Mouse (Mus musculus) heart, postnatal 14 days (tissue): ENCODE results near the gene Lce3c. TPM values are rescaled to one million over a fixed set of nuclear protein-coding genes. Genes with fewer than 3 reads are reported as not detected.
A peak's percentile ranks its signal among the peaks of the same experiment; 100 is the strongest.

ENCODE experiments used
- DNase-seq, 2 experiments: peaks; one replicate each; pipeline ENCODE4 v3.0.0; 2021 to 2022
- intact Hi-C: fragments of 180-260 bp; cut with DNase I; formaldehyde crosslinking; loops from one replicate; pipeline ENCODE4 v1.15.1; 2025
- long read RNA-seq, 2 experiments: library from polyadenylated mRNA; stranded (forward); transcript quantifications; one replicate each; pipeline ENCODE4 v2.0.0; 2021
- total RNA-seq, 2 experiments: library from RNA; stranded (reverse); gene quantifications; 2 replicates each; pipeline ENCODE4 v1.2.3; 2021

The Lce3c gene
- not detected for total RNA-seq
- long read RNA-seq, experiment 1: 0 reads
- long read RNA-seq, experiment 2: 0 reads

DNA sequence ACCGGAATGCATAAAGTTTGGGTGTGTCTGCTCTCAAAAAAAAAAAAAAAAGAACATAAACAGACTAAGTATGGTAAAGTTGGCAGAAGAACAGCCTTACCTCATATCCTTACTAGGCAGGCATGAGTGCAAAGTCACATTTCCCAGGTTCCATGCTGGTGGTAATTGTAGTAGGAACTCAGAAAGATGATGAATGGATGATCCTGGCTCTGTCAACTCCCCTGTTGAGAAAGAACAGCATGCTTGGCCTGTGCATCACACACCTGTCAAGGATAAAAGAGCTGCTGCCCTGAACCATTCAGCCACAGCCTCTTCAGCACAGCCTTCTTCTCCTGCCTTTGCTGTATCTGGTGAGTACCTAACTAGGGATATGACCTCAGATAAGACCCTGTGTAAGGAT lies at the start of gene Lce3c:
Lce3c (plus strand) TSS at position 301 of the 400 bp plus-strand sequence.
- DNase-seq: no peak
- intact Hi-C loops: no loop called here

DNA sequence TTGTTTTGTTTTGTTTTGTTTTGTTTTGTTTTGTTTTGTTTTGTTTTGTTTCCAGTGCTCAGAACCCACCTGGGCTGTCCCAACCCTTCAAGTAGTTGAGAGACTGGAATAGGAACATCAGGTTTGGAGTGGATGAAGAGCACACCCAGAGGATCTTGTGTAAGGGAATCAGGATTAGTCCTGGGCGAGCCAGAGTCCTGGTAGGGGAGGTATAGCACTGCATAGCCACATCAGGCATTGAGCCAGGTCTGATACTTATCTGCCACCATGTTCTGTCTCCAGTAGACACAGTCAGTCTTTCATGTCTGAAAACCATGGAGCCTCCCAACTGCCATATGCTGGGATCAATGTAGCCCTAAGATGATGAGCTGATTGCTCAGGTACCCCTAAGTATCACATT lies 49.8 kb upstream of the Lce3c start:
- DNase-seq: no peak
- intact Hi-C loops: no loop called here

DNA sequence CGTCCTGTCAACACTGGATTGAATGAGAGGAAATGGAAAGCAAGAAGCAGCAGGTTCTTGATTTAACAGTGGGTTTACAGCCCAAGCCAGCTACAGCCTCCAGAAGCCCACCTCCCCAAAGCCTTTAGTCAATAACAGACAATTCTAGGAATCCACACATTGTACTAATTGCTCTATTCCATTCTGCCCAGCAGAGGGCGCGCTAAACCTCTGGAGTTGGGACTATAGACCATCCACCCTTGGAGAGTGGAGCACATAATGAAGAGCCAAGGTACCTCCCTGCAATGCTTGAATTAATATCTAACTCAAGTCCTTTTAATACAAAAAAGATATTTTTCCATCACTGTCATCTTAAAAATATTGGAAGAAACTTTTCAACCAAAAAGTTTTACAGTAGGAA lies 41.3 kb upstream of the Lce3c start:
- intact Hi-C loops: loop anchor here (10.0 kb wide), 2 partner anchors 122 to 502 kb away; no protein-coding TSS in a partner anchor
- DNase-seq: peak; percentile 4 to 20

DNA sequence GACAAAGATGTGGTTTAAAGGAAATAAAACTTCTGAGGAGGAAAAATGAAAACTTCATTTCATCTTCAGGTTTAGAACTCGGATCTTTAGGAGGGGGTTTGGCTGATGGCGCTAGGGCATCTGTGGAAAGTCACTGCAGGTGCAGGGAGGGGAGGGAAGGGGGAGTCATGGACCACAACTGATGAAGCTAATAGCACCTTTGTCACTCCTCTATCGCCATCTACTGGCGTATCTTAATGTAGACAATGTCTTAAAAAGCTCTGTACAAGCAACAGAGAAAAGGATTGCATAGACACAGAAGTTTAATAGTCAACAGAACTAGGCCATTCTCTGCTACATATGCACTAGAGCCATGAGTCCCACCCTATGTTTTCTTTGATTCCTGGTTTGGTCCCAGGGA lies 40.6 kb upstream of the Lce3c start:
- DNase-seq: no peak
- intact Hi-C loops: loop anchor here (10.0 kb wide), 2 partner anchors 121 to 501 kb away; no protein-coding TSS in a partner anchor

DNA sequence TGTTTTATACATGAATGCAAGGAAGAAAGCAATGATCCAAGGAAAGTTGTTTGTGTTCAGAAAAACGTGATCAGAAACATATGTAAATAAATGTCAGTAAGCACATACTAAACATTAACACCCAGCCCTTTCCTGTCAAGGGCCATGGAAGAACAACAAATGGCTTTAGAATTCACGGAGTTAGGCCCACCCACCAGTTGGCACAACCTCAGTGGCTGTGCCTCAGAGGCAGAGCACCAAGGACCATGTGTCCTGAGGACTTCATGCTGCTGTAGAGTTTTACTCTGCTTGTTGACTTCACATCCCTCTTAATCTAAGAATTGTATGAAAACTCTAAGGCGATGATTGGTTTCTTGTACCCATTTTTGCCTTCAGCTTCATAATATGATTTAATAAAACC lies 39.1 kb upstream of the Lce3c start:
- intact Hi-C loops: loop anchor here (10.0 kb wide), 2 partner anchors 120 to 500 kb away; no protein-coding TSS in a partner anchor
- no peak for DNase-seq

DNA sequence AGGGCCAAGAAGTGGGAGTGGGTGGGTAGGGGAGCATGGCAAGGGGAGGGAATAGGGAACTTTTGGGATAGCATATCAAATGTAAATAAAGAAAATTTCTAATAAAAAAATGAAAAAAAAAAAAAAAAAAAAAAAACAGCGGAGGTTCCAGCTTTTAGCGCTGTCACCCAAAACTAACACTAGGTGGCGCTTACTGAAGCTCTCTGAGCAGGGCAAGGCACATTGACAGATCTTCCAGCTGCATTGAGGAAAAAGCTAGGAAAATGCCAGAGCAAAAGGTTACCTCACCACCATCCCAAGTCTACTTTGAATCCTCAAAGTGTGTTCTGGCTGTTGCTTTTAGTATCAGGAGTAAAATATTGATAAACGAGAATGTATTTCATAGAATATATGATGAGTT lies 36.7 kb upstream of the Lce3c start:
- intact Hi-C loops: loop anchor here (10.0 kb wide), 2 partner anchors 117 to 497 kb away; no protein-coding TSS in a partner anchor
- DNase-seq: peak in 1 of 2 experiments; percentile 17

DNA sequence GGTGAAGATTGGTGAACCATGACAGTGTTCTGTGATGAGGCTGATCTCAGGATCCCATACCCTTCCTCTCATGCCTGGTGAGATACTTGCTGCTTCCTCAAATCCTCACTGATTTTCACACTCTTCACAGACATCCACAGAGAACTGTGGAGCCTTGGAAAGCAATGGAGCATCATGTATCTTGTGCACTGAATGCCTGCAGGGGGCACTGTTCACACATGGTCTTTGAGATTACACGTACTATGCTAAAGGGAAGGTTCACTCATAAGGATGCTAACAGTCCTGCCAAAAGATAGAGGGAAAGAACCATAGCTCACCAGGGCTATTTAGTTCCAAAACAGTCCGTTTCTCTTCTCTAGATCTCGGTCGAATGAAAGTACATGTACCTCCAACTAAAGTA lies 23.9 kb upstream of the Lce3c start:
- DNase-seq: peak in 1 of 2 experiments; percentile 2
- intact Hi-C loops: no loop called here

DNA sequence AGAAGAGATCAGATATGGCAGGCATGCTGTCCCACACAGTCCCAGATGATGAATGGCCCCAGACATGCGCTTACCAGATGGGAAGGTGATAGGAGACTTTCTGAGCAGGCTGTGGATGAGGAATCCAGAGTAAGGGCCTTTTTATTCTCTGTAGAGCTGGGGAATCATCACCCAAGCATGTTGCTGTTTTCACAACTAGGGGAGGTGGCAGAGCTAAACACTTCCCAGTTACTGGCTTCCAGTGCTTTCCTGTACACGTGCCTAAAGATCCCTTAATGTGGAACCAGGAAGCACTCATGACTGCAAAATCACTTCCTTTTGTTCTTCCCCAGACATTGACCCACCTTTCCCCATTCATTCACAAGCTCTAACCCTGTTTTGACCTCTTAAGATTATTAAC lies 18.2 kb upstream of the Lce3c start, which contains the start of gene Lce3a:
Lce3a (minus strand) TSS at position 101 of the 400 bp plus-strand sequence.
- no peak for DNase-seq
- intact Hi-C loops: no loop called here

DNA sequence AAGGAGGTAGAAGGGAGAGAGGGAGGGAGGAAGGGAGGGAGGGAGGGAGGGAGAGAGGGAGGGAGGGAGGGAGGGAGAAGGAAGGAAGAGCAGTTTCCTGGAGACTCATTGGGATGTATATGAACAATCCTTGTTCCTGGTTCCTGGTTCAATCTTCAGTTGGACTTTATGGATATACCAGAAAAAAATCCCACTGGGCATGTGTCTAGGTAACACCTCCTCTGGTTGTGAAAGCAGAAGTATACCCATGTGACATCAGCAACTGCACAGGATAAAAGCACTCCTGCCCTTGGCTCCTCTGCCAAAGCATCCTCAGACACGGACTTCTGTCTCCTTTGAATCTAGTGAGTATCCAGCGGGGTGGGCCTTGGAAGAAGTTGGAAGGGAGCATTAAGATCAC lies 11.6 kb upstream of the Lce3c start, which contains the start of gene Lce3b:
Lce3b (plus strand) TSS at position 301 of the 400 bp plus-strand sequence.
- intact Hi-C loops: no loop called here
- DNase-seq: no peak

DNA sequence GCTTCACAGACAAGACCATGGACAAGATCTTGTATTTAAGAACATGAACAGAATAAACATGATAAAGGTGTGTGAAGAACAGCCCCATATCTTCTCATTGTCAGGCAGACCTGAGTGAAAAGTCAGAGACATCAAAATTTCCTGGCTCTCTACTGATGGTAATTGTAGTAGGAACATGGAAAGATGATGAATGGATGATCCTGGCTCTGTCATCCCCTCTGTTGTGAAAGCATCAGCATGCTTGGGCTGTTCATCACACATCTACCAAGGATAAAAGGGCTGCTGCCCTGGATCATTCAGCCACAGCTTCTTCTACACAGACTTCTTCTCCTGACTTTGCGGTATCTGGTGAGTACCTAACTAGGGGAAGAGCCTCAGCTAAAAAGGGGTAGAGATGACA lies 12.8 kb downstream of the Lce3c start, which contains the start of gene Lce3d:
Lce3d (plus strand) TSS at position 301 of the 400 bp plus-strand sequence.
- intact Hi-C loops: no loop called here
- DNase-seq: no peak

DNA sequence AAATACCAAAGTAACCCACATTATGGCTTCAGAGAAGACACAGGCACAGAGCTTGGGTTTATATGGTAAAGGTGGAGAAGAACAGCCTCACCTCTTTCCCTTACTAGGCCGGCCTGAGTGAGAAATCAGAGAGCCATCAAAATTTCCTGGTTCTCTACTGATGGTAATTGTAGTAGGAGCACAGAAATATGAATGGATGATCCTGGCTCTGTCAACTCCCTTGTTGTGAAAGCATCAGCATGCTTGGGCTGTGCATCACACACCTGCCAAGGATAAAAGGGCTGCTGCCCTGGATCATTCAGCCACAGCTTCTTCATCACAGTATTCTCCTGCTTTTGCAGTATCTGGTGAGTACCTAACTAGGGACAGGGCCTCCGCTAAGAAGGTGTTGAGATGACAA lies 22.5 kb downstream of the Lce3c start, which contains the start of gene Lce3e:
Lce3e (plus strand) TSS at position 301 of the 400 bp plus-strand sequence.
- no peak for DNase-seq
- intact Hi-C loops: no loop called here

DNA sequence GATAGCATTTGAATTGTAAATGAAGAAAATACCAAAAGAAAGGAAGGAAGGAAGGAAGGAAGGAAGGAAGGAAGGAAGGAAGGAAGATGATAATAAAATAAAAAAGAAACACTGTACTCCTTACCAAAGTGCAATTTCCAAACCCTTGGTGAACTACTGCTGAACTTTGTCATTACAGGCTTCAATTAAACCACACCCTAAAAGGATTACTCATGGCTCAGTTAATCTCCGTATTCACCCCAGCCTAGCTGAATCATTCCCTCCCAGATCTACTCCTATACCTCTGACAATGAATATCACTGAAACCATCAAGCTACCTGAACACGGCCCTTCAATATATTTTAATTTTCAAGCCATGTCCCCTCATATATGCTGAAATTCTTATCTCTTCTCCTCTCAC lies 34.2 kb downstream of the Lce3c start:
- intact Hi-C loops: no loop called here
- no peak for DNase-seq

DNA sequence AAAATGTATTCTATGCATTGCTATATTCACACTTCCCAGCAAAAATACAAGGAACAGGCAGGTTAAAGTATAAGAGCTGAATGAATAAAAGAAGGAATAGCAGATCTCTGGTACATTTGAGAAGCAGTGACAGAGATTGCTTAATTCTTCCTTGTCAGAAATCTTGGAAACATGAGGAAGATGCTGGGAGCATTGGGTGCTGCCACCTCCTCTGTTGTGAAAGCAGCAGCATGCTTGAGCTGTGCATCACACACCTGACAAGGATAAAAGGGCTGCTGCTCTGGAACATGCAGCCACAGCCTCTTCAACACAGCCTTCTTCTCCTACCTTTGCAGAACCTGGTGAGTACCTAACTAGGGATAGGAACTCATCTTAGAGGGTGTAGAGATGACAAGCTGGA lies 47.6 kb downstream of the Lce3c start, which contains the start of gene Lce3f:
Lce3f (plus strand) TSS at position 301 of the 400 bp plus-strand sequence.
- intact Hi-C loops: no loop called here
- DNase-seq: no peak

Other genes with a start within 250 kb of the Lce3c start
- not detected for gene Lce1e, start 235.4 kb upstream of the Lce3c start, total RNA-seq
- not detected for gene Lce1f, start 224.1 kb upstream of the Lce3c start, total RNA-seq
- not detected for gene Gm38119, start 205.4 kb upstream of the Lce3c start, total RNA-seq
- gene Lce1g, start 192.1 kb upstream of the Lce3c start, total RNA-seq: not detected
- not detected for gene Lce1h, start 179.4 kb upstream of the Lce3c start, total RNA-seq
- gene Lce1i, start 165.6 kb upstream of the Lce3c start, total RNA-seq: not detected
- not detected for gene Lce1j, start 154.0 kb upstream of the Lce3c start, total RNA-seq
- gene Lce1k, start 136.6 kb upstream of the Lce3c start, total RNA-seq: not detected
- gene Kprp, start 117.2 kb upstream of the Lce3c start, total RNA-seq: not detected
- not detected for gene Lce1l, start 93.2 kb upstream of the Lce3c start, total RNA-seq
- not detected for gene 2310050C09Rik, start 74.3 kb upstream of the Lce3c start, total RNA-seq
- gene Lce3a, start 18.3 kb upstream of the Lce3c start, total RNA-seq: not detected
- not detected for gene Lce3b, start 11.5 kb upstream of the Lce3c start, total RNA-seq
- gene Lce3d, start 12.9 kb downstream of the Lce3c start, total RNA-seq: not detected
- not detected for gene Lce3e, start 22.6 kb downstream of the Lce3c start, total RNA-seq
- gene Lce3f, start 47.7 kb downstream of the Lce3c start, total RNA-seq: not detected
- gene Crct1, start 71.2 kb downstream of the Lce3c start, total RNA-seq: not detected
- gene Lce1m, start 74.6 kb downstream of the Lce3c start, total RNA-seq: not detected
- gene Gm4858, start 124.3 kb downstream of the Lce3c start, total RNA-seq: not detected
- not detected for gene Crnn, start 200.3 kb downstream of the Lce3c start, total RNA-seq